Mouse (Mus musculus) kidney, postnatal 0 days (tissue): ENCODE results near the gene Ugt1a6a. TPM values are rescaled to one million over a fixed set of nuclear protein-coding genes. Genes with fewer than 3 reads are reported as not detected.
"Not testable (repeated sequence)": the region's sequence is repeated elsewhere in the genome, so short reads cannot be mapped to it uniquely, and the experiment has no call there.

ENCODE experiments used
- ATAC-seq: fragments of 200-750 bp; cut with Nextera tagmentation; replicated peaks from 2 replicates; pipeline ENCODE4 v1.8.0; 2017; ENCODE audit warnings: low read depth, moderate number of reproducible peaks, moderate TSS enrichment, moderate library complexity; ENCODE audit not compliant: low FRiP score
- DNase-seq: peaks from one replicate; pipeline ENCODE4 v3.0.0-alpha.2; 2016; ENCODE audit warnings: low spot score
- H3K27ac ChIP-seq: fragments of 300-500 bp; sonication (generic); 2 replicates; pipeline ENCODE4 v1.5.1; 2014; ENCODE audit warnings: mild to moderate bottlenecking
- H3K27me3 ChIP-seq: fragments of 300-500 bp; sonication (generic); 2 replicates; pipeline ENCODE4 v1.6.1; 2014; ENCODE audit warnings: low read length, mixed read lengths; ENCODE audit not compliant: insufficient read depth
- H3K36me3 ChIP-seq: fragments of 300-500 bp; sonication (generic); 2 replicates; pipeline ENCODE4 v1.6.1; 2014; ENCODE audit warnings: low read length, mixed read lengths; ENCODE audit not compliant: insufficient read depth
- H3K4me1 ChIP-seq: fragments of 300-500 bp; sonication (generic); replicated peaks from 2 replicates; pipeline ENCODE4 v1.6.1; 2014; ENCODE audit warnings: antibody characterized with exemption, low read length, mixed read lengths; ENCODE audit not compliant: insufficient read depth
- H3K4me2 ChIP-seq: fragments of 300-500 bp; sonication (generic); 2 replicates; pipeline ENCODE4 v1.6.1; 2014; ENCODE audit warnings: mild to moderate bottlenecking, low read length, moderate library complexity, mixed read lengths
- H3K4me3 ChIP-seq: fragments of 300-500 bp; sonication (generic); replicated peaks from 2 replicates; pipeline ENCODE4 v1.5.1; 2014; ENCODE audit warnings: low read depth, low read length
- H3K9ac ChIP-seq: fragments of 300-500 bp; sonication (generic); 2 replicates; pipeline ENCODE4 v1.6.1; 2014; ENCODE audit warnings: low read depth, low read length
- H3K9me3 ChIP-seq: fragments of 300-500 bp; sonication (generic); replicated peaks from 2 replicates; pipeline ENCODE4 v1.6.1; 2016; ENCODE audit warnings: low read length, inconsistent platforms, mixed read lengths
- CTCF ChIP-seq: IDR thresholded peaks from 2 replicates; pipeline ENCODE4 v1.5.1; 2016; ENCODE audit warnings: antibody characterized with exemption, low read depth, mild to moderate bottlenecking, moderate library complexity
- WGBS: fragments of 180-500 bp; shearing (Covaris S2); extraction: QIAGEN DNeasy Blood & Tissue Kit; methylation state at CpG from one replicate; pipeline ENCODE4 v1.1.7; 2014; 5-methylcytosine and 5-hydroxymethylcytosine counted together
- polyA plus RNA-seq: library from polyadenylated mRNA; unstranded; fragments of >200 nt; fragmentation: Nextera tagmentation; extraction: Ambion mirVana; gene quantifications from 2 replicates; pipeline ENCODE4 v1.2.1, GENCODE M21; 2015

Ugt1a6a gene
- polyA plus RNA-seq, 1 experiment from 2014 or later = 9.3 TPM

- not testable (repeated sequence) for DNase-seq, H3K9ac ChIP-seq, H3K4me3 ChIP-seq, H3K4me2 ChIP-seq, H3K9me3 ChIP-seq, H3K27me3 ChIP-seq, H3K36me3 ChIP-seq, H3K27ac ChIP-seq, H3K4me1 ChIP-seq
- WGBS = 15% methylated on average over 4 of the region's 4 CpGs
- peak; percentile 59 for ATAC-seq
- TF ChIP-seq CTCF = peak; percentile 61
Observed at GRCm38 (mm10) chr1:88120550-88120949, 14.1 kb upstream of the Ugt1a6a start.

- not testable (repeated sequence) for H3K4me2 ChIP-seq, DNase-seq, H3K4me1 ChIP-seq, H3K27ac ChIP-seq, H3K27me3 ChIP-seq, ATAC-seq, H3K9ac ChIP-seq, H3K36me3 ChIP-seq, H3K9me3 ChIP-seq, H3K4me3 ChIP-seq
- WGBS = no CpG with 5 or more reads among the region's 1 CpGs
- TF ChIP-seq CTCF = peak; percentile 61
Observed at GRCm38 (mm10) chr1:88121521-88121920, 13.1 kb upstream of the Ugt1a6a start.

- not testable (repeated sequence) for H3K36me3 ChIP-seq, H3K27ac ChIP-seq, H3K27me3 ChIP-seq, H3K9ac ChIP-seq, H3K4me1 ChIP-seq, H3K4me2 ChIP-seq, H3K4me3 ChIP-seq, DNase-seq, H3K9me3 ChIP-seq, ATAC-seq
- WGBS = 78% methylated on average over 4 of the region's 4 CpGs
- TF ChIP-seq CTCF = peak; percentile 62
Observed at GRCm38 (mm10) chr1:88125827-88126360, 8.7 kb upstream of the Ugt1a6a start.

- DNase-seq, ATAC-seq, H3K4me3 ChIP-seq, H3K4me2 ChIP-seq, H3K9me3 ChIP-seq, H3K36me3 ChIP-seq, H3K4me1 ChIP-seq, H3K27ac ChIP-seq, H3K9ac ChIP-seq, H3K27me3 ChIP-seq: not testable (repeated sequence)
- WGBS = 95% methylated on average over 2 of the region's 2 CpGs
Observed at GRCm38 (mm10) chr1:88129091-88129490, 5.5 kb upstream of the Ugt1a6a start.

- WGBS = 92% methylated on average over 1 of the region's 1 CpGs
- not testable (repeated sequence) for ATAC-seq, H3K36me3 ChIP-seq, H3K9me3 ChIP-seq, H3K27me3 ChIP-seq, H3K4me2 ChIP-seq, H3K9ac ChIP-seq, DNase-seq, H3K27ac ChIP-seq, H3K4me3 ChIP-seq
- peaks cover 11% of the 10 kb centered on the region for H3K4me1 ChIP-seq
Observed at GRCm38 (mm10) chr1:88130223-88130622, 4.4 kb upstream of the Ugt1a6a start.

GRCm38 (mm10) chr1:88133908-88134456, 627 bp upstream of the Ugt1a6a start:
- WGBS = 33% methylated on average over 3 of the region's 3 CpGs
- Histone ChIP-seq H3K4me1 (peaks cover 11% of the 10 kb centered on the region), H3K27me3 (no peaks in the 10 kb centered on the region), H3K4me2 (no peak overlapping the region), H3K9me3 (no peaks in the 10 kb centered on the region), H3K9ac (no peak overlapping the region), H3K4me3 (no peak overlapping the region), H3K36me3 (no peaks in the 10 kb centered on the region), H3K27ac (peak overlapping the region; percentile 77)
- DNase-seq = peak; percentile 57
- TF ChIP-seq CTCF = 0 out of 2 replicates have a peak, but pooled peaks have one; percentile 4
- ATAC-seq = no peak

- H3K9ac ChIP-seq, H3K9me3 ChIP-seq, ATAC-seq, H3K27me3 ChIP-seq, H3K36me3 ChIP-seq, H3K27ac ChIP-seq, H3K4me2 ChIP-seq, H3K4me3 ChIP-seq, DNase-seq: not testable (repeated sequence)
- H3K4me1 ChIP-seq = peaks cover 11% of the 10 kb centered on the region
- WGBS = 85% methylated on average over 5 of the region's 6 CpGs
Observed at GRCm38 (mm10) chr1:88135229-88135904, 758 bp downstream of the Ugt1a6a start.
